Mouse (Mus musculus): Measurements from ENCODE around the gene Fam110a.

DNA sequence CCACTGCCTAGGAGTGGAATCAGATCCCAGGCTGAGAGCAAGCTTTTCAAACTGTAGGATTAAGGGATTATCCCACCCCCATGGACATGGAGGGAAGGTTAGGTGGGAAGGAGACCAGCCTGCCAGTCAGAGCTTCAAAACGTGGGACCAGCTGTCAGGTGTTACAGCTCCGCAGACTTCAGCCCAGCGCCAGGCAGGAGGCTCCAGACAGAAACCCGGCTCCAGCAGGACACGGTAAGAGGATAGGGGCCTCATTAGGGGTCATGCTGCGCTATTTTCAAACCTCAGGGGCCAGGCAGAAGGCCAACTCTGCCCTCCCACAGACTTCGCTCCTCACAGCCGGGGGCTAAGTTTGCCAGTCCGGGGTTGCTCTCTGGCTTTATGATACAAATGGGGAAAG lies 16.0 kb downstream of the Fam110a start:
- no peak for TF ChIP-seq CTCF (IDR thresholded peaks at IDR 0.05; ENCODE audit: low read depth)
- no peak for TF ChIP-seq EP300 (IDR thresholded peaks at IDR 0.05; ENCODE audit: low read depth)

Data from liver, embryonic 14.5 days (tissue).